Mouse (Mus musculus): ENCODE data around the gene Med19. TPM values are rescaled to one million over a fixed set of nuclear protein-coding genes. Genes with fewer than 3 reads are reported as not detected.

The Med19 gene
- total RNA-seq (2023), result 12.8 TPM

DNA sequence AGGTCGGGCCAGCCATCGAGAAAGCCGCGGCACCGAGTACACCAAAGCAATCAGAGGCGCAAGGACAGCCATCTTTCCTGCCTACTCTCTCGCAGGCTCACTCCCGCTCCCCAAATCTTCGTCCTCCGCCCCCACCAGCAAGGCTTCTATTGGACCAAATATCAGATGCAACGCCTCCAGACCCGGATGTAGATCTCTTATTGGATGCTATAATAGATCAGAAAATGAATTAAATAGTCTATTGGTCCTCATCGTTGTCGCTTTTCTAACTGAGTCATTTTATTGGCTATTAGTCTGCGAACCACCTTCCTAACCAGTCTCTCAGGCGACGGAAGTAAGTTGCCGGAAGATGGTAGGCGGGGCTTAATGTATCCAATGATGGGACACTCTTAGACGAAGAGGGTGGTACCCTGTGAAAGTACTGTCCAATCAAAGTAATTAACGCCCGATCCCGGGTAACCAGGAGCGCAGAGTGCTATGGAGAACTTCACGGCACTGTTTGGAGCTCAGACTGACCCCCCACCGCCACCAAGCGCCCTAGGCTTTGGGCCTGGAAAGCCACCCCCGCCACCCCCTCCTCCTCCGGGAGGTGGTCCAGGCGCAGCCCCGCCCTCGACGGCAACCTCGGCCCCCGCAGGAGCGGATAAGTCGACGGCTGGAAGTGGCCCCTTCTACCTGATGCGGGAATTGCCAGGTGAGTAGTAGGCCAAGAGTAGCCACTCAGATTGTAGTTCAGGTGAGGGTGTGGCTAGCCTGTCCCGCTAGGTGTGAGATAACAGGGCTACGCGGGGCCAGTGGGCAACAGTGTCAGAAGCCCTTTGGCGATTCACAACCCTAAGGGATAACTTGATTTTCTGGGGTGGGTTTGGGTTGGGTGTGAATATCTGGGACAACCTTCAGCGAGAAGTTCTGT, at the start of gene Med19, which contains the start of gene Gm28635:
Gene Med19 (plus strand): TSS at position 435 of the 913 bp plus-strand sequence.
Gene Gm28635 (minus strand): TSS at position 74 of the 913 bp plus-strand sequence.

DNA sequence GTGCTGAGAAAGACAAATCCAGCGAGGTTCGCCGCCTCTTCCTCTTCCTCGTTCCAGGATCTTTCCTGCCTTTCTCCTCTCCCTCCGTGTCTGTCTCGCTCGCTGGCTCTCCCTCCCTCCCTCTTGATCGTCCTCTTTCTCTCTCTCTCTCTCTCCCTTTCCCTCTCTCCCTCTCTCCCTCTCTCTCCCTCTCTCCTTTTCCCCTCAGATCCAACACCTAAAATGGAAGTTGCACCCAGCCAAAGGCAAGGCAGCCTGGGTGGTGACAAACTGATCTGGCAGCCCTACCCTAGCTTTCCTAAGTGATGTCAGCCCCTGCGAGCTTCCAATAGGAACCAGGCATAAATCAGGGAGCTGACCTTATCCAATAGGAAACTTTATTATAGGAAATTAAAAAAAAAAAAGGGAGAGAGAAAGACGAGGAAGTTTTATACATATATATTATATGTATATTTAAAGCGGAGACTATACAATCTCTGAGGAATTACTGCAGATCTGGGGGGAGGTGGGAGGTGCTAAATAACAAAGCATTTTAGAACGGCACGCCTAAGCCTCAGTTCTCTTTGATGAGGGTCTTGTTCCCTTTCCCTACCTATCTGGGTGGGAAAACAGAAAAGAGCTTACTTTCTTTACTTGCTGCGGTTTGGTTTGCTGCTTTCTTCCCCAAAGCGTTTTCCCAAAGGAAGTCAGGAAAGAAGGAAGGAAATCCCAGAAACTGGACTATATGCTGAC, 27.6 kb upstream of the Med19 start, which contains the start of gene Ctnnd1:
Gene Ctnnd1 (minus strand): TSS at position 302 of the 732 bp plus-strand sequence.

DNA sequence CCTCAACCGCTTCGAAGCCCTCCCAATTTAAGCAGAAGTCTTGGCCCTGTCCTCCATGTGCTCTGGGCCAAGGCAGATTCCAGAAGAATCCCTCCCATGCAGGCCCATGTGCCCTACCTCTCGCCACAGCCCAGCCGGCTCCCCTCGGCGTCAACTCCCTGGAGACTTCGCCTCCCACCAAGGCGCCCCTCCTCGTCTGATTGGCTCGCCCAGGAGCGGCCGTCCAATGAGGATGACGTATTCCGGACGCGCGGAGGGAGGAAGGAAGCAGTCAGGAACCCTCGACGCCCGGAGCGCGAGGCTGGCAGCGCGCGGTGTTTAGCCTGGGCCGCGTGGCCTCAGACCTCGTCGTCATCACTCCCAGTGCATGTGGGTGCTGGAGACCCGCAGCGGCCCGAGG, 19.4 kb upstream of the Med19 start, which contains the start of gene Btbd18:
Gene Btbd18 (plus strand): TSS at position 274 of the 400 bp plus-strand sequence.

DNA sequence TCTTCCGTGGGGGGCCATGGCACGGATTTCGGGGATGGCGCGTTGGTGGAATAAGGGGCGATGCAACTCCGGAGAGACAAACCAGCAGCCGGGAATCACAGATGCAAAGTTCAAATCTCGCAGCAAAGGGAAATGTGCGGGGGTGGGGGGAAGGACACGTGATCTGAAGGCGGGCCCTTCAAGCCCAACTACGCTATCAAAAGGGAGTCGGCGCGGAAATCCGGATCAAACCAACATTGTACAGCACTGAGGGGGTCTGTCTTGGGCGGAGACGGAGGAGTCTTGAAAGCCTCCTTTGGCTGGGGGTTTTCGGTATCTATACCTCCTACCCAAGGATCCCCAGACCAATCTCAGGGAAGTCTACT, 7.7 kb upstream of the Med19 start, which contains the start of gene Selenoh:
Gene Selenoh (minus strand): TSS at position 202 of the 365 bp plus-strand sequence.

DNA sequence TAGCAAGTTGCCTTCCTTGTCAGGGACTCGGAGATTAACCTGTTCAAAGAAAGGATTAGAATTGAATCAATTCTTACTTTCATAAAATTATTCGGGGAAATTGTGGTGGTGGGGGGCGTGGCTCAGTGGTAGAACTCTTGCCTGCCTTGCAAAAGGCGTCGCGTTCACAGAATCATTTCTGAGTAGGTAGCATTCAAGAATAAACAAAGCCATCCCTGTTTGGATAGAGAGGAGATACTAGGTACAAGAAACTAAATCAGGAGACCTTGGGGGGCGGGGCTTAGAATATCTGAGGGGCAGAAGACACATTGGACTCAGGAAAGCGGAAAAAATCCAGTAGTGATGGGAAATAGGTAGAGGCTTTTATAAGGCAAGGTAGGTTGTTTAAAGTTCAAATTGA, 814 bp downstream of the Med19 start, which contains the start of gene Tmx2:
Gene Tmx2 (minus strand): TSS at position 125 of the 400 bp plus-strand sequence.

DNA sequence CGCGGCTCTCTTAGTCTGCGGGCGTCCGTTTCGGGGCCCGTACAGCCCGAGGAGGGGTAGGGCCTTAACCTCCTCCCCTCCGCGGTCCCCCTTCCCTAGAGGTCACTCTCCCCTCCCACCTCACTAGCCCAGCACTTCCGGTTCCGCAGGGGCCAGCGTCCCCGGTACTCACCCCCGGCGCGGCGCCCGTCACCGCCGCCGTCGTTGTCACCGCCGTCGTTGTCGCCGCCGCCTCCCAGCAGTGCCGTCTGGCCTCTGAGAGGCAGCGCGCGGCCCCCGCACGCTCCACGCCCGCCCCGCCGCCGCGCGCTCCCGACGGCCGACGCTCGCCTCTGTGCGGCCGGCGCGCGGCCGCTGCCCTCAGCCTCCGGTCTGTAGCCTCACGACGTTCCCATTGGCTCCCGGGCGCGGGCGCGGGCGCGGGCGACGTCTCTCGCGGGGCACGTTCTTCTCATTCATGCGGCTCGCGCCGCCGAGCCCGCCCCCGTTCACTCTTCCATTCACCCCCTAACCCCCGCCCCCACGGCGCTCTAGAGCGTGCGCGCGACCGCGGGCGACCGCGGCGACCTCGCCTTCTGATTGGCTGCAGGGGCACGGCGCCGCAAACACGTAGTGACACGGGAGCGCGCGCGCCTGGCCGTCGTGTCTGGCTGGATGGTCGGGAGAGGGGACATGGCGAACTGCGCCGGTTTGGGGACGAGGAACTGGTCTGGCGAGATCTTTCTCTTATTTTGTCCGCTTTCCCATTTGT, 36.8 kb downstream of the Med19 start, which contains the start of gene Zdhhc5:
Gene Zdhhc5 (minus strand): TSS at position 370 of the 751 bp plus-strand sequence.

DNA sequence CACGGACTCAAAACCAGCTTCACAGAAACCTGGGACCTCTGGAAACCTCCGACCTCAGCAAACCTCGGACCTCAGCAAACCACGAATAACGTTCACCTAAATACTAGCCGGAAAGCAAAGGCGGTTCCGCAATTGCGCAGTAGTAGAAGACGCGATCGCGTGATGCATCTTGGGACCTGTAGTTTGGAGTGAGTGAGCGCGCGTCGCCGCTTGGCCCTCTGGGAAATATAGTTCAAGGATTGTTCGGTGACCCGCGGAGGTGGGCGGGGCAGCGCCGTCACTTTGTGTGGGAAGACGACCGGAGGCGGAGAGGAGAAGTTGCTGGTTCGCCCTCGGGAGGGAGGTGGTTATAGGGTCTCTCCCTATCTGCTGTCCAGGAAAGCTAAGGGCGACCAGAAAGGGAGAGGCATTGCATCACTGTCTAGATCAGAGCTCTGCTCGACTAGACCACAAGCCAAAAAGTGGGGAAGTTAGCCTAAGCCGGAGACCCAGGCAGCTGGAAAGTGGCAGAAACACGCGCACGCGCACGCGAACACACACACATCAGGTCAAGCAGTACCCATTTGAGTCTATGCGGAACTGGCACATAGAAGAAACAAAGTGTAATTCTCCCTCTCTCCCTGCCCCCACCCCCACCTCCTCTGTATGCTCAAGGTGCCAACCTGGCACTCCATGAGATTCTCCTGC, 49.1 kb downstream of the Med19 start, which contains the start of gene Clp1:
Gene Clp1 (minus strand): TSS at position 179 of the 687 bp plus-strand sequence.

DNA sequence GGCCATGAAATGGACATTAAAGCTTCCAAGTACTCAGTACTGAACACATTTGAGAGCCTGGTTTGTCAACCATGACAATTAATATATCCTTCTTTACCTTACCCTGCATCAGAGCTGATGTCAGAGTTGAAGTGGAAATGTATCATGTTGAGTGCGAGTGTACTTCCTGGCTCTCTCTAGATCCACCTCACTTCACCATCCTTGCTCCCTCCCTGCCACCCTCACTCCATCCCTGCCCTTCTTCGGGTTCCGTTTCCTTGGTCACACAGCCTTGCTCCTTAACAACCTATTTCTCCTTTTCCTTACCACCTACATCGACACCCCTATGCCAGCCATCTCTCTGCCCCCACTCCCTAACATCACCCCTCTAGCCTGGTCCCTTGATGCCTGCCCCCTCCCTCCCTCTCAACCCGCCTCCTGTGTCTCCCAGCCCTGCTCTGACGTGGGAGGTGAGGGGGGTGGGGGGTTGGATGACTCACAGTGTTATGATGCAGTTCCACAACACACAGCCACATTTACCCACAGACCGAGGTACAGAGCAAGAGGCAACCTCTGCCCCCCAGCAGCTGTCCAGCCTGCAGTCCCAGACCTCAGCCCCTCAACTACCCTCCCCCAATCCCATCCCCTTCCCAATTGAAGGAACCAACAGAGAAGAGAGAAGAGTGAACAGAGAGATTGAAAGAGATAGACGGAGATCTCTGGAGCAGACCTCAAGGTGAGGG, 55.5 kb downstream of the Med19 start, which contains the start of gene Ypel4:
Gene Ypel4 (plus strand): TSS at position 480 of the 722 bp plus-strand sequence.

Other genes starting within 250 kb of the Med19 start
- 5.0 TPM for gene Tfpi, start 201.6 kb upstream of the Med19 start, total RNA-seq (2023)
- gene Ctnnd1, start 27.6 kb upstream of the Med19 start, total RNA-seq (2023), result 1.7 TPM
- not detected for gene Btbd18, start 19.3 kb upstream of the Med19 start, total RNA-seq (2023)
- 38.9 TPM for gene Selenoh, start 7.6 kb upstream of the Med19 start, total RNA-seq (2023)
- not detected for gene Gm28635, start 361 bp upstream of the Med19 start, total RNA-seq (2023)
- gene Tmx2, start 738 bp downstream of the Med19 start, total RNA-seq (2023), result 38.8 TPM
- 44.5 TPM for gene Zdhhc5, start 36.8 kb downstream of the Med19 start, total RNA-seq (2023)
- 28.6 TPM for gene Clp1, start 48.9 kb downstream of the Med19 start, total RNA-seq (2023)
- gene Ypel4, start 55.7 kb downstream of the Med19 start, total RNA-seq (2023), result 0.67 TPM
- not detected for gene Gm19426, start 65.3 kb downstream of the Med19 start, total RNA-seq (2023)
- 0.95 TPM for gene Serping1, start 97.0 kb downstream of the Med19 start, total RNA-seq (2023)
- 10.3 TPM for gene Ube2l6, start 120.4 kb downstream of the Med19 start, total RNA-seq (2023)
- gene Smtnl1, start 144.2 kb downstream of the Med19 start, total RNA-seq (2023), result not detected
- gene Timm10, start 148.6 kb downstream of the Med19 start, total RNA-seq (2023), result 20.6 TPM
- 1.1 TPM for gene Slc43a1, start 160.4 kb downstream of the Med19 start, total RNA-seq (2023)
- gene Rtn4rl2, start 208.3 kb downstream of the Med19 start, total RNA-seq (2023), result not detected